Mouse (Mus musculus) hindbrain, embryonic 15.5 days (tissue): ENCODE data around the gene Mks1. TPM values are rescaled to one million over a fixed set of nuclear protein-coding genes. Genes with fewer than 3 reads are reported as not detected.

Experiments
- ATAC-seq: fragments of 200-750 bp; cut with Nextera tagmentation; 2 replicates; pipeline ENCODE4 v1.8.0; 2017; ENCODE audit warnings: low read depth, moderate number of reproducible peaks, moderate TSS enrichment; ENCODE audit not compliant: low FRiP score
- H3K27ac ChIP-seq: fragments of 300-500 bp; sonication (generic); replicated peaks from 2 replicates; pipeline ENCODE4 v1.5.1; 2015; ENCODE audit warnings: mild to moderate bottlenecking, inconsistent platforms
- H3K27me3 ChIP-seq: fragments of 300-500 bp; sonication (generic); 2 replicates; pipeline ENCODE4 v1.6.1; 2015; ENCODE audit warnings: control low read depth, inconsistent platforms
- H3K36me3 ChIP-seq: fragments of 300-500 bp; sonication (generic); 2 replicates; pipeline ENCODE4 v1.6.1; 2015; ENCODE audit warnings: control low read depth, inconsistent platforms
- H3K4me1 ChIP-seq: fragments of 300-500 bp; sonication (generic); replicated peaks from 2 replicates; pipeline ENCODE4 v1.6.1; 2015; ENCODE audit warnings: control low read depth, inconsistent platforms
- H3K4me2 ChIP-seq: fragments of 300-500 bp; sonication (generic); 2 replicates; pipeline ENCODE4 v1.6.1; 2015; ENCODE audit warnings: moderate library complexity, mild to moderate bottlenecking, inconsistent platforms
- H3K4me3 ChIP-seq: fragments of 300-500 bp; sonication (generic); 2 replicates; pipeline ENCODE4 v1.5.1; 2015; ENCODE audit warnings: mild to moderate bottlenecking, inconsistent platforms
- H3K9ac ChIP-seq: fragments of 300-500 bp; sonication (generic); 2 replicates; pipeline ENCODE4 v1.6.1; 2015; ENCODE audit warnings: inconsistent platforms
- H3K9me3 ChIP-seq: fragments of 300-500 bp; sonication (generic); 2 replicates; pipeline ENCODE4 v1.6.1; 2016; ENCODE audit warnings: control low read depth, inconsistent platforms
- WGBS: fragments of 180-500 bp; shearing (Covaris S2); methylation state at CpG from one replicate; pipeline ENCODE4 v1.1.7; 2015; 5-methylcytosine and 5-hydroxymethylcytosine counted together
- polyA plus RNA-seq: library from polyadenylated mRNA; unstranded; fragments of >200 nt; fragmentation: Nextera tagmentation; extraction: Ambion mirVana; gene quantifications from 2 replicates; pipeline ENCODE4 v1.2.1, GENCODE M21; 2015

The Mks1 gene
- polyA plus RNA-seq, 1 experiment from 2014 or later: 10.5 TPM

- no peaks in the 10 kb centered on the region for H3K36me3 ChIP-seq
- 70% methylated on average over 4 of the region's 4 CpGs for WGBS
- no peaks in the 10 kb centered on the region for H3K4me1 ChIP-seq
- H3K4me3 ChIP-seq: no peak overlapping the region
- H3K27me3 ChIP-seq: no peaks in the 10 kb centered on the region
- no peaks in the 10 kb centered on the region for H3K9me3 ChIP-seq
- no peak overlapping the region for H3K4me2 ChIP-seq
- H3K9ac ChIP-seq: no peak overlapping the region
- no peak overlapping the region for H3K27ac ChIP-seq
- no peak for ATAC-seq
Measured at GRCm38 (mm10) chr11:87881714-87882113, 28.7 kb downstream of the Mks1 start.

- no peaks in the 10 kb centered on the region for H3K9me3 ChIP-seq
- H3K36me3 ChIP-seq: no peaks in the 10 kb centered on the region
- no peak for ATAC-seq
- no peak overlapping the region for H3K27ac ChIP-seq
- no peaks in the 10 kb centered on the region for H3K4me1 ChIP-seq
- no peak overlapping the region for H3K4me3 ChIP-seq
- H3K27me3 ChIP-seq: no peaks in the 10 kb centered on the region
- H3K9ac ChIP-seq: no peak overlapping the region
- WGBS: 45% methylated on average over 5 of the region's 5 CpGs
- H3K4me2 ChIP-seq: no peak overlapping the region
Measured at GRCm38 (mm10) chr11:87883493-87883892, 30.5 kb downstream of the Mks1 start.

DNA sequence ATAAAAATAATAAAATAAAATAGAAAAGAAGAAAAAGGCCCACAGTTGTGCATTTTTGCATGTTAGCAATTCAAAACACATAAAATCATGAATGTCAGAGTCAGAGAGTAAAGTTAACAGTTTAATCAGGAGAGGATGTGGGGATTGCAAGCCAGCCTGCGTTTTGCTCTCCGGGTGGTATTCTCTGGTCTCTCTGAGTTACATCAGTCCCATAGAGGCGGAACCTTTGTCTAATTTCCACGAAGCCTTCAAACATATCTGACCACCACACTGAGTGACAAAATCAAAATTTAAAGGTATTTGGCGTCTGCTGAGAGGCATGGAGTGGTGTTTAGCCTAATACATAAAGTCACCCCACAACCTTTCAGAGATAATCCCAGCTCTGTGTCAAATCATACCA lies 31.8 kb downstream of the Mks1 start:
- no peaks in the 10 kb centered on the region for H3K9me3 ChIP-seq
- no peak overlapping the region for H3K4me2 ChIP-seq
- no peak overlapping the region for H3K9ac ChIP-seq
- no peak for ATAC-seq
- H3K36me3 ChIP-seq: no peaks in the 10 kb centered on the region
- H3K4me3 ChIP-seq: no peak overlapping the region
- H3K4me1 ChIP-seq: no peaks in the 10 kb centered on the region
- 80% methylated on average over 5 of the region's 5 CpGs for WGBS
- H3K27ac ChIP-seq: no peak overlapping the region
- no peaks in the 10 kb centered on the region for H3K27me3 ChIP-seq

DNA sequence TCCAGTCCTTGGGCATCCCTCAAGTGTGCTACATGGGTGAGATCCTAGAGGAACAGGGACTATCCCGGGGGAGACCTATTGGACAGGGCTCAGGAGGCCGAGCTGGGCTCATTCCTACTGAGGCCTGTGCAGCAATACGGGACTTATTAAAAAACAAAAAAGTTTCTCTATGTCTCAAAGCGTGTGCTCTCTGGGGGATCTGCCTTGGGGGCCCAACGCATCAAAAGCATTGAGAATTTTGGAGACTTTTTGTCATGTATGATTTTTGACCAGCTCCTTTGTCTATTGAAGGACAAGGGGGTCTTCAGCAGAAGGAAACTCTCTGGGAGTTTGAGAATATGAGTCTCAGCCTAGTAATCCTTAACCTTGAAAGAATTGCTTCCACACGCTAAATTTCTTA lies 39.2 kb downstream of the Mks1 start, which contains the start of gene Olfr462:
Gene Olfr462 (minus strand): TSS at position 101 of the 400 bp plus-strand sequence.
- H3K4me1 ChIP-seq: no peaks in the 10 kb centered on the region
- H3K4me3 ChIP-seq: no peak within 1 kb of the TSS
- no peaks in the 10 kb centered on the region for H3K9me3 ChIP-seq
- no peaks in the 10 kb centered on the region for H3K36me3 ChIP-seq
- H3K27ac ChIP-seq: no peak within 1 kb of the TSS
- H3K27me3 ChIP-seq: no peaks in the 10 kb centered on the region
- no peak within 1 kb of the TSS for H3K4me2 ChIP-seq
- no peak for ATAC-seq
- H3K9ac ChIP-seq: no peak within 1 kb of the TSS
- 93% methylated on average over 6 of the region's 6 CpGs for WGBS

GRCm38 (mm10) chr11:87897287-87897686 lies 44.3 kb downstream of the Mks1 start, which contains the start of gene Olfr463:
Gene Olfr463, minus strand, starts transcription at chr11:87897387.
- Histone ChIP-seq H3K4me2 (no peak within 1 kb of the TSS), H3K36me3 (no peaks in the 10 kb centered on the region), H3K4me3 (no peak within 1 kb of the TSS), H3K9me3 (no peaks in the 10 kb centered on the region), H3K9ac (no peak within 1 kb of the TSS), H3K27ac (no peak within 1 kb of the TSS), H3K27me3 (no peaks in the 10 kb centered on the region), H3K4me1 (no peaks in the 10 kb centered on the region)
- ATAC-seq: no peak

GRCm38 (mm10) chr11:87904331-87904730 lies 51.3 kb downstream of the Mks1 start:
- Histone ChIP-seq H3K4me3 (no peak overlapping the region), H3K27me3 (no peaks in the 10 kb centered on the region), H3K9ac (no peak overlapping the region), H3K4me2 (no peak overlapping the region), H3K36me3 (no peaks in the 10 kb centered on the region), H3K27ac (no peak overlapping the region), H3K4me1 (no peaks in the 10 kb centered on the region), H3K9me3 (no peaks in the 10 kb centered on the region)
- WGBS: 87% methylated on average over 3 of the region's 3 CpGs
- no peak for ATAC-seq

Other genes starting within 250 kb of the Mks1 start
- gene Hsf5, start 236.1 kb upstream of the Mks1 start, polyA plus RNA-seq: 0.52 and 0.54 TPM in 2 replicates
- 0.65 and 0.75 TPM in 2 replicates for gene Rnf43, start 190.5 kb upstream of the Mks1 start, polyA plus RNA-seq
- gene Supt4a, start 115.7 kb upstream of the Mks1 start, polyA plus RNA-seq: 130 and 137 TPM in 2 replicates
- gene Tspoap1, start 92.7 kb upstream of the Mks1 start, polyA plus RNA-seq: 43.6 and 50.4 TPM in 2 replicates
- gene Mpo, start 59.6 kb upstream of the Mks1 start, polyA plus RNA-seq: 0.21 TPM in 2 replicates
- 2.2 and 2.8 TPM in 2 replicates for gene Lpo, start 24.9 kb upstream of the Mks1 start, polyA plus RNA-seq
- 0.25 and 0.69 TPM in 2 replicates for gene Epx, start 22.3 kb downstream of the Mks1 start, polyA plus RNA-seq
- gene Olfr462, start 39.1 kb downstream of the Mks1 start, polyA plus RNA-seq: not detected in 2 replicates
- gene Olfr463, start 44.2 kb downstream of the Mks1 start, polyA plus RNA-seq: not detected in 2 replicates
- 0.13 and 0.14 TPM in 2 replicates for gene Olfr464, start 67.8 kb downstream of the Mks1 start, polyA plus RNA-seq
- gene Dynll2, start 134.3 kb downstream of the Mks1 start, polyA plus RNA-seq: 66.8 TPM in 2 replicates
- 215 and 220 TPM in 2 replicates for gene Srsf1, start 194.2 kb downstream of the Mks1 start, polyA plus RNA-seq
- gene Vezf1, start 215.1 kb downstream of the Mks1 start, polyA plus RNA-seq: 41.8 and 43.9 TPM in 2 replicates
- 46.3 and 49.7 TPM in 2 replicates for gene Cuedc1, start 244.8 kb downstream of the Mks1 start, polyA plus RNA-seq